Mouse (Mus musculus) liver, embryonic 14.5 days (tissue): ENCODE data around the gene Ccdc185. TPM values are rescaled to one million over a fixed set of nuclear protein-coding genes. Genes with fewer than 3 reads are reported as not detected.

ENCODE experiments used
- ATAC-seq: fragments of 200-750 bp; cut with Nextera tagmentation; 2 replicates; pipeline ENCODE4 v1.8.0; 2017; ENCODE audit warnings: moderate number of reproducible peaks, mild to moderate bottlenecking, moderate library complexity; ENCODE audit not compliant: insufficient read depth
- DNase-seq, 3 experiments: peaks; one replicate each; pipeline ENCODE4 v3.0.0-alpha.2; 2012 to 2013; ENCODE audit warnings: low read depth in 3 of 3, low spot score in 3 of 3
- H3K27ac ChIP-seq: fragments of 300-500 bp; sonication (generic); 2 replicates; pipeline ENCODE4 v1.5.1; 2014; ENCODE audit warnings: moderate library complexity, mild to moderate bottlenecking, control low read depth, inconsistent platforms
- H3K27me3 ChIP-seq: fragments of 300-500 bp; sonication (generic); 2 replicates; pipeline ENCODE4 v1.6.1; 2014; ENCODE audit warnings: mild to moderate bottlenecking, low read length, moderate library complexity; ENCODE audit not compliant: control insufficient read depth, insufficient read depth
- H3K36me3 ChIP-seq: fragments of 300-500 bp; sonication (generic); replicated peaks from 2 replicates; pipeline ENCODE4 v1.6.1; 2014; ENCODE audit warnings: low read depth; ENCODE audit not compliant: control insufficient read depth, insufficient read depth
- H3K4me1 ChIP-seq, 2 experiments: fragments of 200-500 bp in 1 of 2; fragments of 300-500 bp in 1 of 2; sonication (generic) in 1 of 2; replicated peaks; 2 replicates each; pipeline ENCODE4 v1.6.1; 2012 to 2014; ENCODE audit warnings: antibody characterized with exemption in 1 of 2, inconsistent platforms in 1 of 2, low read length in 1 of 2; ENCODE audit not compliant: control insufficient read depth in 2 of 2, insufficient read depth in 2 of 2
- H3K4me2 ChIP-seq: fragments of 300-500 bp; sonication (generic); 2 replicates; pipeline ENCODE4 v1.6.1; 2014; ENCODE audit warnings: low read depth, mild to moderate bottlenecking, control low read depth, moderate library complexity
- H3K4me3 ChIP-seq, 2 experiments: fragments of 200-500 bp in 1 of 2; fragments of 300-500 bp in 1 of 2; sonication (generic) in 1 of 2; 2 replicates each; pipeline ENCODE4 v1.5.1; 2012 to 2014; ENCODE audit warnings: low read depth in 2 of 2, low read length in 2 of 2, mild to moderate bottlenecking in 2 of 2, control low read depth in 1 of 2, inconsistent platforms in 1 of 2, moderate library complexity in 1 of 2; ENCODE audit not compliant: insufficient read depth in 1 of 2
- H3K9ac ChIP-seq: fragments of 300-500 bp; sonication (generic); replicated peaks from 2 replicates; pipeline ENCODE4 v1.6.1; 2014; ENCODE audit warnings: mild to moderate bottlenecking, control low read depth, moderate library complexity
- H3K9me3 ChIP-seq: fragments of 300-500 bp; sonication (generic); 2 replicates; pipeline ENCODE4 v1.6.1; 2016; ENCODE audit warnings: low read length, mixed read lengths; ENCODE audit not compliant: control insufficient read depth
- CTCF ChIP-seq: IDR thresholded peaks from 2 replicates; pipeline ENCODE4 v1.5.1; 2016; ENCODE audit warnings: antibody characterized with exemption, low read depth, control low read depth
- EP300 ChIP-seq: IDR thresholded peaks from 2 replicates; pipeline ENCODE4 v1.6.1; 2016; ENCODE audit warnings: antibody characterized with exemption, low read depth
- WGBS: fragments of 180-500 bp; shearing (Covaris S2); extraction: QIAGEN DNeasy Blood & Tissue Kit; methylation state at CpG from one replicate; pipeline ENCODE4 v1.1.7; 2014; ENCODE audit not compliant: insufficient replicate concordance; 5-methylcytosine and 5-hydroxymethylcytosine counted together
- polyA plus RNA-seq, 2 experiments: library from polyadenylated mRNA; depleted of rRNA in 1 of 2; stranded (reverse) in 1 of 2; unstranded in 1 of 2; fragments of >200 nt; fragmentation: Nextera tagmentation in 1 of 2; extraction: Ambion mirVana in 1 of 2; gene quantifications; 2 replicates each; pipeline versions ENCODE4 v1.2.1 to v1.2.3; 2012 to 2014

Ccdc185 gene
- polyA plus RNA-seq, 2 experiments: not detected

DNA sequence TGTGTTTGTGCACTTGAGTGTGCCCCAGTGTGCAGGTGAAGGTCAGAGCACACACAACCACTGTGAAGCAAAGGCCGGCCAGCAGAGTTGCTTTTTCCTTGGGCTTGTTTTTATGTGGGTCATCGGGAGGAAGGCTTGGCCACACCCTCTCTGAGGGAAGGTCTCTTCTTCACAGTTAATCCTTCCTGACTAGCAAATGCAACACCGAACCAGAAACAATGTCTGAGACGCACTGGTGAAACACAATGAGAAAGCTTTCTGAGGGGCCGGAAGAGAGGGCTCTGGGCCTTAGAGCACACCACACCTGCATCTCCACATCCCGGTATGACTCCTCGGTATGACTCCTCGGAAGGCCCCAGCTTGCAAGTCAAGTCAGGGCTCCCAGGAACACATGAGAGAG is 2.3 kb upstream of the Ccdc185 start:
- H3K9me3 ChIP-seq: no peaks in the 10 kb centered on the region
- H3K4me2 ChIP-seq: no peak overlapping the region
- H3K36me3 ChIP-seq: no peaks in the 10 kb centered on the region
- H3K27me3 ChIP-seq: no peaks in the 10 kb centered on the region
- no peak overlapping the region for H3K27ac ChIP-seq
- H3K9ac ChIP-seq: no peak overlapping the region
- TF ChIP-seq EP300 (no peak), CTCF (no peak)
- no peaks in the 10 kb centered on the region for H3K4me1 ChIP-seq
- DNase-seq: no peak
- ATAC-seq: no peak
- 60% methylated on average over 8 of the region's 8 CpGs for WGBS
- H3K4me3 ChIP-seq: no peak overlapping the region

DNA sequence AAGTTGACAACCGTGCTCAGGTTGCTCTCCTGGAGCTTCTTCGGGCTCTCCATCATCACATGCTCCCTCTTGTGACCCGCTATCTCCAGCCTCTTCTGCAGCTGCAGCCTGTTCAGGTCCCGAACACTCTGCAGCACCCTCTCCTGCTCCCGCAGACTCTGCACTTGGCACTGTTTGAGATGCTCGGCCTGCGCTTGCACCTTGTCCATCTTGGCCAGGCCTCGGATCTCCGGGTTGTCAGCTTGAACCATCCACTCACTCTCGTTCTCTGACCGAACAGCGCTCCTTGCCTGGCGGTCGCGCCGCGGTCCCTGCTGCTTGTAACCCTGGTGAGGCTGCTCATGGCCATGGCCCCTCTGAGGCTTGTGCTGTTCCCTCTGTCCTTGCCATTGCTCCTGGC is 1.1 kb downstream of the Ccdc185 start:
- ATAC-seq (no peak), DNase-seq (no peak)
- Histone ChIP-seq H3K4me3 (no peak overlapping the region), H3K4me2 (no peak overlapping the region), H3K9ac (no peak overlapping the region), H3K36me3 (no peaks in the 10 kb centered on the region), H3K27ac (no peak overlapping the region), H3K27me3 (no peaks in the 10 kb centered on the region), H3K4me1 (no peaks in the 10 kb centered on the region), H3K9me3 (no peaks in the 10 kb centered on the region)
- TF ChIP-seq CTCF (no peak), EP300 (no peak)
- 66% methylated on average over 17 of the region's 17 CpGs for WGBS

DNA sequence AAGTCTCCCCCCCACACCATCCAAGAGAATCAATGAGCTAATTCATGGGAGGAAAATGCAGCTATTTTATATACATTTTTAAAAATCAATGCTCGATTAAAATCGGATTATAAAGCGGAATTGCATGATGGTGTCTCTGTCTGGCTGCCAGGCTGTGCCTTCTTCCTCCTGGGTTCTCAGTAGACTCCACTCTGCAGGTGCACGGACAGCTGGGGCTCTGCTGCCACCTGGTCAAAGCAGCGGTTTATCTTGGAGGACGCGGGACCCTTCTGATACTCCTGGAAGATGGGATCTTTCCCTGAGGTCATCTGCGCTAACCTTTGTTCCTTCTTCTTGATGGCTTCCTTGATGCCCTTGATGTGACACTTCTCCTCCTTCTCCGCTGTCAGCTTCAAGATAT is 1.9 kb downstream of the Ccdc185 start:
- TF ChIP-seq EP300: no peak
- Histone ChIP-seq H3K4me3 (no peak overlapping the region), H3K9me3 (no peaks in the 10 kb centered on the region), H3K4me1 (no peaks in the 10 kb centered on the region), H3K9ac (no peak overlapping the region), H3K36me3 (no peaks in the 10 kb centered on the region), H3K27ac (no peak overlapping the region), H3K27me3 (no peaks in the 10 kb centered on the region), H3K4me2 (no peak overlapping the region)
- no peak for DNase-seq
- 72% methylated on average over 9 of the region's 9 CpGs for WGBS
- ATAC-seq: no peak

DNA sequence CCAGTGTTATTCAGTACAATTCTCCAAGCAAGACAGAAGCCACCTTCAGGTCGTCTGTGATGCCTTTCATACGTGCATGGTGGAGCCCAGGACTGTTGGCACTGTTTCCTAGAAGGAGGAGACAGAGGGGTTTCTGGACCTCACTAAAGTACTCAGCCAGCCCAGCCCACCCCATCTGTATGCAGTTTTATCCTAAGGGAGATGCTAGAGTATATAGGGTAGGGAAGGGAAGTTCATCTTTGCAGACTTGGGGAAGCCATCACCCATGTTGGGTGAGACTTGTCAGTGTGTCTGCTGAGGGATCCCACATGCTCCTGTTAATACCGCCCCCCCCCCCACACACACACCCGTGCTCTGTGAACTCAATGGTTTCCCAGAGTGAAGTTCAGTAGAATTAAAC is 13.1 kb downstream of the Ccdc185 start:
- ATAC-seq: no peak
- no peak overlapping the region for H3K9ac ChIP-seq
- H3K36me3 ChIP-seq: no peaks in the 10 kb centered on the region
- WGBS: 45% methylated on average over 4 of the region's 4 CpGs
- H3K27ac ChIP-seq: no peak overlapping the region
- H3K4me1 ChIP-seq: no peaks in the 10 kb centered on the region
- H3K4me3 ChIP-seq: no peak overlapping the region
- no peaks in the 10 kb centered on the region for H3K9me3 ChIP-seq
- no peak for TF ChIP-seq CTCF
- TF ChIP-seq EP300: no peak
- H3K4me2 ChIP-seq: no peak overlapping the region
- no peak for DNase-seq
- no peaks in the 10 kb centered on the region for H3K27me3 ChIP-seq

DNA sequence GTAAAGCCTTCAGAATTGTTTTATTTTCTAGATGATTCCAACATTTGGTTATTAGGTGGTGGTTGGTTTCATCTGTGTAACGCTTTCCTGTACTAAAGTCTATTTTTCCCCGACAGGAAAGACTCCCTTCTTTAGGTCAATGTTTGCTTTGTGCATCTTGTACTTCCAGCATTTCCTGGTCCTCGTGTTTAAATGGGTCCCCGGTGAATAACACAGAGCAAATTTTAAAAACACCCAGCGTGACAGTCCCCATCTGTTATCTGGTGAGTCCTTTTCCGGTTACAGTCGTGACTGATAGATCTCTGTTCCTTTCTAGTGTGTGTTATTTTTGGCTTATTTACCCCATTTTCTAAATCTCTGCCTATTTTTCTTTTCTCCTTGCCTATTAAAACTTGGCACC is 16.3 kb downstream of the Ccdc185 start:
- Histone ChIP-seq H3K27ac (no peak overlapping the region), H3K27me3 (no peaks in the 10 kb centered on the region), H3K36me3 (no peaks in the 10 kb centered on the region), H3K4me2 (no peak overlapping the region), H3K9me3 (no peaks in the 10 kb centered on the region), H3K4me1 (no peaks in the 10 kb centered on the region), H3K4me3 (no peak overlapping the region), H3K9ac (no peak overlapping the region)
- 19% methylated on average over 7 of the region's 7 CpGs for WGBS
- TF ChIP-seq CTCF (no peak), EP300 (no peak)
- DNase-seq (no peak), ATAC-seq (no peak)

DNA sequence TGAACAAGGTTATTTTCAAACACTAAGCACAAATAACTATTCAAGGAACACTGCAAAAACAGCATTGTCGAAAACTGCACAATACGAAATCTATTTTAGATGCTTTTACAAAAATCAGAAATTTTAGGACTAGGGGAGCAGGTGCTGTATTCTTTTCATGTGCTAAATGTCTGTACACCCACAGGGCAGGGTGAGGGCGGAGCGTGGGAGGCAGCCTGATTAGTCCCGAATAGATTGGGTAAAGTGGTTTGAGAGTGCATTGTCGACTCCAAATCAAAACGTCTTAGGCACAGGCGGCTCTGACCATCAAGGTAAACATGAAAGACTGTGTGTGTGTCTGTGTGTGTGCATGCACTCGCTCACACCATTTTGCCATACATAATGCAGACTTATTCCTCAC is 20.0 kb downstream of the Ccdc185 start:
- Histone ChIP-seq H3K9ac (no peak overlapping the region), H3K4me3 (no peak overlapping the region), H3K9me3 (no peaks in the 10 kb centered on the region), H3K4me2 (no peak overlapping the region), H3K36me3 (no peaks in the 10 kb centered on the region), H3K4me1 (no peaks in the 10 kb centered on the region), H3K27ac (no peak overlapping the region), H3K27me3 (no peaks in the 10 kb centered on the region)
- TF ChIP-seq CTCF: no peak
- ATAC-seq: no peak
- WGBS: 60% methylated on average over 9 of the region's 9 CpGs
- DNase-seq: no peak
